Mouse (Mus musculus) lung, postnatal 0 days (tissue): Measurements from ENCODE around the gene Sntg2. TPM values are rescaled to one million over a fixed set of nuclear protein-coding genes. Genes with fewer than 3 reads are reported as not detected.

Experiments
- ATAC-seq: fragments of 200-750 bp; cut with Nextera tagmentation; 2 replicates; pipeline ENCODE4 v1.8.0; 2017; ENCODE audit warnings: moderate library complexity
- DNase-seq: peaks from one replicate; pipeline ENCODE4 v3.0.0-alpha.2; 2016; ENCODE audit warnings: low spot score
- H3K27ac ChIP-seq: fragments of 300-500 bp; sonication (generic); 2 replicates; pipeline ENCODE4 v1.5.1; 2014; ENCODE audit warnings: antibody characterized with exemption, mild to moderate bottlenecking, low read length, mixed read lengths
- H3K27me3 ChIP-seq: fragments of 300-500 bp; sonication (generic); replicated peaks from 2 replicates; pipeline ENCODE4 v1.6.1; 2014; ENCODE audit warnings: low read length, mixed read lengths; ENCODE audit not compliant: insufficient read depth
- H3K36me3 ChIP-seq: fragments of 300-500 bp; sonication (generic); 2 replicates; pipeline ENCODE4 v1.6.1; 2014; ENCODE audit warnings: low read length, mixed read lengths; ENCODE audit not compliant: insufficient read depth
- H3K4me1 ChIP-seq: fragments of 300-500 bp; sonication (generic); 2 replicates; pipeline ENCODE4 v1.6.1; 2014; ENCODE audit warnings: antibody characterized with exemption, low read depth, low read length, mixed read lengths; ENCODE audit not compliant: insufficient read depth
- H3K4me2 ChIP-seq: fragments of 300-500 bp; sonication (generic); replicated peaks from 2 replicates; pipeline ENCODE4 v1.6.1; 2014; ENCODE audit warnings: low read depth, mild to moderate bottlenecking, low read length, moderate library complexity, mixed read lengths
- H3K4me3 ChIP-seq: fragments of 300-500 bp; sonication (generic); 2 replicates; pipeline ENCODE4 v1.5.1; 2014; ENCODE audit warnings: low read depth, low read length
- H3K9ac ChIP-seq: fragments of 300-500 bp; sonication (generic); replicated peaks from 2 replicates; pipeline ENCODE4 v1.6.1; 2014; ENCODE audit warnings: low read depth, mild to moderate bottlenecking
- H3K9me3 ChIP-seq: fragments of 300-500 bp; sonication (generic); 2 replicates; pipeline ENCODE4 v1.6.1; 2016; ENCODE audit warnings: low read length, mixed read lengths
- CTCF ChIP-seq: IDR thresholded peaks from 2 replicates; pipeline ENCODE4 v1.5.1; 2016; ENCODE audit warnings: antibody characterized with exemption, mild to moderate bottlenecking
- EP300 ChIP-seq: IDR thresholded peaks from 2 replicates; pipeline ENCODE4 v1.6.1; 2016; ENCODE audit warnings: antibody characterized with exemption, mild to moderate bottlenecking, control low read depth
- WGBS: fragments of 180-500 bp; shearing (Covaris S2); extraction: QIAGEN DNeasy Blood & Tissue Kit; methylation state at CpG from one replicate; pipeline ENCODE4 v1.1.7; 2014; 5-methylcytosine and 5-hydroxymethylcytosine counted together
- polyA plus RNA-seq: library from polyadenylated mRNA; unstranded; fragments of >200 nt; fragmentation: Nextera tagmentation; extraction: Ambion mirVana; gene quantifications from 2 replicates; pipeline ENCODE4 v1.2.1, GENCODE M21; 2015

Gene Sntg2
- polyA plus RNA-seq, 1 experiment from 2014 or later, result 5.3 TPM

DNA sequence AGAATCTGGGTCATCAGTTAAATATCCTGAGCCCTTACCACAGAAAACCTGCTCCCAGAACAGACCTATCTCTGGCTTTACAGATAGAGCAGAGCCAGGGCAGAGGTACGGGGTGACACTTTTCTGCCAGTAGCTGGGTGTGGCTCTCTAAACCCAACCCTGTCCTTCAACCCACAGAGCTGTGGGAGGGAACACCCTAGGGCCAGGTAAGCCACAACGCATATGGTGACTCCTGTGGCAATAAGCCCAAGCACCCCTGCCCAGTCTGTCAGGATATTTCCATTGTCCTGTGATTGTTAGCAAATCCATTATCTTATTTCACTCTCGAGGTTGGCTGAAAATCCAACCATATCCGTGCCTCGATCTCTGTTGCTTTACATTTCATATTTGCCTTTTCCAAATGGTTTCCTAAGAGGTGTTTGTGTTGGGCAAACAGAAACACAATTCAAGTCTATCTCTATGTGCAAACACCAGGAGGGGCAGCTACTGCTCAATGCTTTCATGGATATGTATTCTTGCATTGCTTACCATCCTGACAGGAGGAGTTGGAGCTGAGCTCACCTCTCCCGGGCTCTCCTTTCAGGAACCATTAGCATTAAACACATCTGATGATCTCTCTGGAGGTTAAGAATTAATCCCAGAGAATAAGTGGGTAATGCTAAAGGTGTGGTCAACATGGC is 156.3 kb downstream of the Sntg2 start:
- no peaks in the 10 kb centered on the region for H3K9me3 ChIP-seq
- 55% methylated on average over 6 of the region's 6 CpGs for WGBS
- H3K4me3 ChIP-seq, result no peak overlapping the region
- no peak for ATAC-seq
- no peaks in the 10 kb centered on the region for H3K36me3 ChIP-seq
- no peaks in the 10 kb centered on the region for H3K4me1 ChIP-seq
- H3K9ac ChIP-seq, result no peak overlapping the region
- no peaks in the 10 kb centered on the region for H3K27me3 ChIP-seq
- no peak for TF ChIP-seq EP300
- no peak for DNase-seq
- no peak overlapping the region for H3K27ac ChIP-seq
- no peak overlapping the region for H3K4me2 ChIP-seq

GRCm38 (mm10) chr12:30214761-30215160 is 158.4 kb downstream of the Sntg2 start:
- Histone ChIP-seq H3K36me3 (no peaks in the 10 kb centered on the region), H3K4me3 (no peak overlapping the region), H3K27me3 (no peaks in the 10 kb centered on the region), H3K4me1 (no peaks in the 10 kb centered on the region), H3K9me3 (no peaks in the 10 kb centered on the region), H3K27ac (no peak overlapping the region), H3K9ac (no peak overlapping the region), H3K4me2 (no peak overlapping the region)
- DNase-seq, result no peak
- 55% methylated on average over 2 of the region's 2 CpGs for WGBS
- TF ChIP-seq EP300, result no peak
- TF ChIP-seq CTCF, result no peak
- no peak for ATAC-seq

DNA sequence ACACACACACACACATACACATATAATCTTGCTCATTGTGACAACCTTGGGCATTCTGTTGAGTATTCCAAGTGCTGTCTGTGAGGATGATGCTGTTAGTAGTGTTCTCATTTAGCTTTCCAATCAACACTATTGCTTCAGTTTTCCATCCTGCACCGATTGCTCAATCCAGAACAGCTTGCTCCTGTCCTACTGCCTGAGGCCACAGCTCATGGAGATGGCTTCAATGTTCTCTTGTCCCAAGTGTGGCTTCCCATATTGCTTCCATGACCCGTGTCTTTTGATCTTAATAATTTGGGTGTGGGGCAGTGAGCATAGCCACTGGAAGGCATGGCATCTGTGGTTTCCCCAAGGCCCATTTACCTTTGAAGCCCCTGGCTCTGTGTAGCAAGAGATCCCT is 162.8 kb downstream of the Sntg2 start:
- no peak for TF ChIP-seq CTCF
- TF ChIP-seq EP300, result no peak
- Histone ChIP-seq H3K4me3 (no peak overlapping the region), H3K9me3 (no peaks in the 10 kb centered on the region), H3K36me3 (no peaks in the 10 kb centered on the region), H3K9ac (no peak overlapping the region), H3K4me2 (no peak overlapping the region), H3K27ac (no peak overlapping the region), H3K4me1 (no peaks in the 10 kb centered on the region), H3K27me3 (no peaks in the 10 kb centered on the region)
- ATAC-seq (no peak), DNase-seq (peak; percentile 22)
- 83% methylated on average over 2 of the region's 2 CpGs for WGBS

GRCm38 (mm10) chr12:30208527-30208926 is 164.6 kb downstream of the Sntg2 start:
- H3K4me1 ChIP-seq, result no peaks in the 10 kb centered on the region
- 52% methylated on average over 2 of the region's 2 CpGs for whole genome bisulfite sequencing
- no peaks in the 10 kb centered on the region for H3K27me3 ChIP-seq
- DNase-seq, result no peak
- no peaks in the 10 kb centered on the region for H3K36me3 ChIP-seq
- no peaks in the 10 kb centered on the region for H3K9me3 ChIP-seq
- H3K4me3 ChIP-seq, result no peak overlapping the region
- no peak overlapping the region for H3K27ac ChIP-seq
- TF ChIP-seq CTCF, result no peak
- no peak for TF ChIP-seq EP300
- no peak overlapping the region for H3K9ac ChIP-seq
- no peak for ATAC-seq
- no peak overlapping the region for H3K4me2 ChIP-seq

DNA sequence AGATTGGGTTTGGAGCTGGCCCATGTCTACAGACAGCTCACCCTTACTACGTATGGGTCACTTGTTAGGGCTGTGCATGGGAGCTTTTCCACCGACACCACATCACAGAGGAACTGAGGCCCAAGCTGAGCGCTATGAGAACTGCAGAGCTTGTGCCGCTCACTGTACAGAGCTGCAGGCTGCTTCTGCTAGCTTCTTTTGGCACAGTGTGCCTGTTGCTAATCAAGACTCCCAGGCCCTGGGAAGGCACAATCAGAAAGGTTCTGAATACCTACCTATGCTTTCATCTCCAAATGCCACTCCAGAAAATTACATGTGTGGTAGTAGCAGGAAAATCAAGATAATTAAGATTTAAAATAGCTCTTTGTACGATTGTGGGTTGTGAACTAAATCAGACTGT is 165.1 kb downstream of the Sntg2 start:
- H3K36me3 ChIP-seq, result no peaks in the 10 kb centered on the region
- whole genome bisulfite sequencing, result 85% methylated on average over 5 of the region's 5 CpGs
- H3K4me2 ChIP-seq, result no peak overlapping the region
- H3K9me3 ChIP-seq, result no peaks in the 10 kb centered on the region
- TF ChIP-seq EP300 (no peak), CTCF (no peak)
- no peaks in the 10 kb centered on the region for H3K27me3 ChIP-seq
- no peak for ATAC-seq
- H3K27ac ChIP-seq, result no peak overlapping the region
- H3K4me1 ChIP-seq, result no peaks in the 10 kb centered on the region
- no peak overlapping the region for H3K4me3 ChIP-seq
- DNase-seq, result no peak
- no peak overlapping the region for H3K9ac ChIP-seq

DNA sequence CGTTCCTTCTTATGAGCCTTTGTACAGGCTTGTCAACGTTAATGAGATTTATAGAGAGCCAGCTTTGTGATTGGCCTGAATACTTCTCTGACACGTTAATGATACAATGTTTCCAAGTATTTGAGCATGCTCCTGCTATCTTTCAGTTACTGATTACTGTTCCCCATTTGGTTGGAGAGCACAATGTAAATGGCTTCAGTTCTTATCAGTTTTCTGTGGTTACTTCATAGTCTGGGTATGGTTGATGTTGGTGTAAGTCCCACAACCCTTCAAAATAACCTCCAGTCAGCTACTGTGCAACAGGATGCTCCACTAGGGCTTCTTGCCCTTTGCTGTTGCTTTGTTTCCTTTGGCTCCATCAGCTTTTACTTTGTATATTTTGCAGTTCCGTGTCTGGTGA is 168.7 kb downstream of the Sntg2 start:
- H3K4me2 ChIP-seq, result no peak overlapping the region
- no peaks in the 10 kb centered on the region for H3K9me3 ChIP-seq
- WGBS, result 41% methylated on average over 4 of the region's 4 CpGs
- no peaks in the 10 kb centered on the region for H3K27me3 ChIP-seq
- TF ChIP-seq EP300 (peak; percentile 19; the same call in 1 of the 2 replicates), CTCF (no peak)
- DNase-seq (peak; percentile 7), ATAC-seq (no peak)
- H3K4me1 ChIP-seq, result no peaks in the 10 kb centered on the region
- no peak overlapping the region for H3K27ac ChIP-seq
- no peaks in the 10 kb centered on the region for H3K36me3 ChIP-seq
- H3K4me3 ChIP-seq, result no peak overlapping the region
- H3K9ac ChIP-seq, result no peak overlapping the region

- TF ChIP-seq EP300, result no peak
- TF ChIP-seq CTCF, result no peak
- Histone ChIP-seq H3K27me3 (no peaks in the 10 kb centered on the region), H3K36me3 (no peaks in the 10 kb centered on the region), H3K9me3 (no peaks in the 10 kb centered on the region), H3K27ac (no peak overlapping the region), H3K4me3 (no peak overlapping the region), H3K4me1 (no peaks in the 10 kb centered on the region), H3K9ac (no peak overlapping the region), H3K4me2 (no peak overlapping the region)
- ATAC-seq (no peak), DNase-seq (no peak)
- 94% methylated on average over 1 of the region's 1 CpGs for WGBS
Measured at GRCm38 (mm10) chr12:30202763-30203162, 170.4 kb downstream of the Sntg2 start.
